Mouse (Mus musculus): ENCODE data around the gene Appl1. TPM values are rescaled to one million over a fixed set of nuclear protein-coding genes. Genes with fewer than 3 reads are reported as not detected.
"Not testable (repeated sequence)": the region's sequence is repeated elsewhere in the genome, so short reads cannot be mapped to it uniquely, and the experiment has no call there.

Appl1 gene
- total RNA-seq, 2 experiments from 2014 or later = 15.9 to 17.3 TPM

DNA sequence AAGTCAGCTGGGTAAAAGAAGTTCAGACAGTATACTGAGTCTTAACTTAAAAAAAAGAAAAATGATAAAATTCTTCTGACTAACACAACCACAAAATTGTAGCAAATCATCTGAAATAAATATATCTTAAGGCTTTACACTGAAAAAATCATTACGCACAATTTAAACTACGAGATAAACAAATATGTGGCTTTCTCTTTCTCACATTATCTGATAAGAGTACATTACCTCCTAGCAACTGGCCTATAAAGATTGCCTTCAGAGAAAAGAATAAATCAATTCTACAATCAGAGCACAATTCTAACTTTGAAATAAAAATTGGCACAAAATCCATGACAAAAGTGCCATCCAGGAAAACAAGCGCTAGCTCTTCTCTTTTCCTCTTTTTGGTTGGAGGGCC lies 1.9 kb downstream of the Appl1 start:
- DNase-seq = no peak

DNA sequence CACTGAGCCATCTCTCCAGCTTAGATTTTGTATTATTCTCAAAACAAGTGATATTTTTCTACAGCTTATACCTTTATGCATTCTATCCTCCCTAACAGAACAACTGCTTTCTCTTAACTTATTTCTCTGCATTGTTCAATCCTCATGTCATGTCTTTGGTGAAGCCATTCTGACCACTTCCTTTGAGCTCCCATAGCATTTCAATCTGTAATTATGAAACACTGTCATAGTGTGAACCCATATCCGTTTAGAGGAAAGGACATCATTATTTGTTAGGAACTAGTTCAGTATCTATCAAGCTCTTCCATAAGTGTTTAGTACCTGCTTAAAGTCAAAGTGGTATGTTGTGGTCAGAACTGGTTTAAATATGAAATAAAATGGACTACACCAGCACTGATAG lies 10.5 kb downstream of the Appl1 start:
- no peak for DNase-seq

DNA sequence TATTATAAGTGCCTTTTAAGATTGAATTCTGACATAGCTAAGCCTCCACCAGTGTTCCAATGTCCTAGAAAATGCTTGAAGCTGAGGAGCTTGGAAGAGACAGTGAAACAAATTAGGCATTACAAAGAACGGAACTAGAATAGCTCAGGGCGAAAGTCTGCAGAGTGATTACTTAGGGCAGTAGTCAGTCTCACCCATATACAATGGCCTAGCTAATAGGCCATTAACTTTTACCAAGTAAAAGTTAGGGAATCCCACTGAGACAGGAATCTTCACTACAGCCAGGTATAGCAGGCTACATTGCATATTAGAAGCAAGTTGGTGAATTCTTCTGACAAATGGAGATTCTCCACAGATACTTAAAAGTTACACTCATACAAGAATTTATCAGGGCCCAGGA lies 14.9 kb downstream of the Appl1 start:
- not testable (repeated sequence) for DNase-seq

DNA sequence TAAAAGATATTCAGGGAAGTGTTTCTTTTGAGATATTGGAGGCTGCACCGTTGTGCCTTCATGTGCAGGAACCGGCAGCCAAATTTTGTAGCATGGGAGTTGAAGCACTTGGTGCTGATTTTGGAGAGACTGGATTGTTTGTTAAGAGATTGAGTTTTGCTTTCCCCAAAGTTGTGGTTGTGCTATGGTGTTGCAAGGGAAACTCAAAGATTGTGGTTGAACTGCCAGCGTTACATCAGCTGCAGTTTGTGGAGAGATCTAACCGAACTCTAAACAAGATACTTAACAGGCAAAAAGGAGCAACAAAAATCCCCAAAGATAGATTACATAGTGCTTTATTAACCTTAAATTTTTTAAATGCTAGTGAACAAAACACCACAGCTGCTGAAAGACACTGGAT lies 35.5 kb downstream of the Appl1 start:
- no peak for DNase-seq

DNA sequence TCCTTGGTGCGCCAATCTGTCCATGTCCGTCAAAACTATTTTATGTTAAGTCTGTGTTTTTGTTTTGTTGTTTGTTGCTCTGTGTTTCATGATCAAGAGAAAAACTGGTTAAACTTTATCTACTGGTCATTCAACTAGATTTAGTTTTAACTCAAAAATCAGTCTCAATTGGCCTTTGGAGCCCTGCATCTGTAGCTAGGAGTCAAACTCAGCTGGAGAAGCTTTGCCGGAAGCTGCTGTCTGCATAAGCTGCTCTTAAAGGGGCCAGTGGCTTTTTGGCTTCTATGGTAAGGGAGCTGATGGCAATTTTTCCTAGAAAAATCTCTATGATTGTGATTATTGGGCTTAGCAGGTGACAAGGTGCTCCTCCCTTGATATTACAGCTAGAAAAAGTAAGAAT lies 36.1 kb downstream of the Appl1 start:
- DNase-seq = no peak

DNA sequence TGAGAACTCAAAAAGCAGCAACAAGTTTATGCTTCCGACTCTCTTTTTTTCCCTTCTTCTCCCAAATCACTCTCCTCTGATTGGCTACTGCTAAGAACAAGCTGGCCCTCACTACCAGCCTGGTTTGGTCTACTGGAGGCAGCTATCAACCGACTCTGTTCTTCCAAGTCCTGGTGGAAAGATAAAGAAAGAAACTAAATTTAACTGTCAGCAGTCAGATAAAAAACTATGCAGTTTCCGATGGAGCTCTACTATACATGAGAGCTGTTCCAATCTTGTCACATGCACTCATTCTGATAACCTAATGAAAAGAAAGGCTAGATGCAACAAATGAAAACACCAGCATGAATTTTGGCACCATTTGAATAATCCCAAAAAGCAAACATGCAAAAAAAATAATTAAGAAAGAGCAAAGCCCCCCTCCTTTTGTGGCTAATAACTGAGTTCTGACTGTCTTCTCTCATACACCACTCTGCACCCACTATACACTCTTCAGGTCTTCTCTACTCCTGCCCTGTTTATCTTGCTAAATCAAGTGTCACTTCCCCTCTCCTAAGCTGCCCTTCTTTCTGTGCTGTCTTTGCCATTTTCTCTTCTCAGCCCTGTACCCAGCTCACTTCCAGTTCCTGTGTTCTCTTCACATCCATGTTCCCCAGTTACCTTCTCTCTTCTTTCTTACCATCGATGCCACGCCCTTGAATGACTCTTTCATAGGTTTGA lies 47.2 kb downstream of the Appl1 start:
- DNase-seq = no peak

DNA sequence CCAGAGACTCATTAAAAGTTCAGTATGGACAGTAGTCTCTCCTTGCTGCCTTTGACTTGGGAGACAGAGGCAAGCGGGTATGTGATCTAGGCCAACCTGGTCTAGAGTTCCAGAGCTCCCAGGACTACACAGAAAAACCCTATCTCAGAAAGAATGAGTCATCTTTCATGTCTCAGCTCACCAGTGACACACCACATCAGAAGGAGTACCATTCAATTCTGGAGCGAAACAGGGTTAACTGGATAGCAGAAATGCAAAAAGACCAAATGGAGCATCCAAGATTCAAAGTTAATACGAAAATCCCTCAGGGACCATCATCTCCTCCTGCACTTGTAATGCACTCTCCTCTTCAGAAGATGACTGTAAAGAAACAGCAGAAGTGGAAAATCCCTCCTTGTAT lies 51.7 kb downstream of the Appl1 start:
- DNase-seq = no peak

DNA sequence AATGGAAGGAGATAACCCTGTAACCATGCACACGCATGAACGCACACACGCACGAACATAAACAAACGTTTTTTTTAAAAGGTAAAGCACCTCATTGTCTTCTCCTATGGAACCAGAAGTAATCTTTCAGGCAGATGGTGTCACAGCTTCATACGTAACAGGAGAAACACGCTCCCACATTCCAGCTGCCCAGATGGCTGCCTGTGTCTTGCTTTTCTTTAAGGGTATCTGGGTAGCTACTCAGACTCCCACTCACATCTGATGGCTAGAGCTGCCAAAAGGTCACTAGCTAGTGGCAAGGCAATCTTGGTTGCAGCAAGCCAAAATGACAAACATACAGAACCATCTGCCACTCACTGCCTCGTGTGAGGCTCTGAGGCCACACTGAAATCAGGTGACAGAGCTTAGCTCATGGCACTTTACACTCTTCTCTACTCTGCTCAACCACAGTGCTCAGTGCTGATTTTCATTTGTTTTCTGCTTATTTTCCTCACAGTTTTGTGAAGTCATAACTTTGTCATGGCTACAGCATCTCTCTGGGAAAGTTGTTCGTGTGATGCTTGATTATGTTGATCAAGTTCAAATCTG lies 57.3 kb downstream of the Appl1 start:
- no peak for DNase-seq

DNA sequence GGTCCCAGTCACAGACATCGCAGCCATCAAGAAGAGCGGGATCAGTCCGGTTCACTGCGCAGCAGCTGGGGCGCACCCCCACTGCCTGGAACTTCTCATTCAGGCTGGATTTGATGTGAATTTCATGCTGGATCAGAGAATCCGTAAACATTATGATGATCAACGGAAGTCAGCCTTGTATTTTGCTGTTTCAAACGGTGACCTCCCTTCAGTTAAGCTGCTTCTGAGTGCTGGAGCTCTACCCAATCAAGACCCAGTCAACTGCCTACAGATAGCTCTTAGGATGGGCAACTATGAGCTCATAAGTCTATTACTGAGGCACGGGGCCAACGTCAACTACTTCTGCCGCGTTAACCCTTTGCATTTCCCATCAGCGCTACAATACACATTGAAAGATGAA lies 59.2 kb downstream of the Appl1 start:
- no peak for DNase-seq

DNA sequence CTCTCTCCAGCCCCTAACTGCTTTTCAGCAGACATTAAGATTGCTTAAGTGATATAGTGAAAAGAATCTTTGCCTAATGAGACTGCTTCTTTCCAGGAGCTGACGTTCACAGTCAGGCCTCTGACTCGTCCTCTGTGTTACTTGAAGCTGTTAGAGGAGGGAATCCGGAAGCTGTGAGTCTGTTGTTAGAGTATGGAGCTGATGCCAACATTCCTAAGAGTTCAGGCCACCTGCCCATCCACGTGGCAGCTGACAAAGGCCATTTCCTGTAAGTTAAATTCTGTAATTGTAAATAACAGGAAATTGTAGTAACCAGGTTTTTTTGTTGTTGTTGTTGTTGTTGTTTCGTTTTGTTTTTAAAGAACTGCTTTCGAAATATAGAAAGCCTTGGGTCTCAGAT lies 59.8 kb downstream of the Appl1 start:
- DNase-seq = no peak

DNA sequence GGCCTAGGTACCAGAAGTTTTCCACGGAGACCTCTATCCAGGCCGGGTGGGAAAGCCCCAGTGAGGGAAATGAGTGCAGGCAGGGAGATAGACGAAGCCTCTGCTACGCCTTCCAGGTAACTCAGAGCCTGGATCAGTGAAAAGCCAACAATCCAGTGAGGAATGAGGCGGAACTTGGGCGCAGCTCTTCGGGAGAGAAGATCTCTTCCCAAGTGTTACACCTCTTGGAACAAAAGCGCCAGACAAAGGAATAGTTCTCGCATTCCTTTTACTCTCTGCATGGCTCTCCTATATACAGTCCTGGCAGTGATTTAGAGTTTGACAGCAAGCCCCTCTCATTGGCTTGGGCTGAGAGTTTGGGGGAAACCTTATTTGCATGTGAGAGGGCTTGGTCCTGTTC lies 60.6 kb downstream of the Appl1 start:
- not testable (repeated sequence) for DNase-seq

DNA sequence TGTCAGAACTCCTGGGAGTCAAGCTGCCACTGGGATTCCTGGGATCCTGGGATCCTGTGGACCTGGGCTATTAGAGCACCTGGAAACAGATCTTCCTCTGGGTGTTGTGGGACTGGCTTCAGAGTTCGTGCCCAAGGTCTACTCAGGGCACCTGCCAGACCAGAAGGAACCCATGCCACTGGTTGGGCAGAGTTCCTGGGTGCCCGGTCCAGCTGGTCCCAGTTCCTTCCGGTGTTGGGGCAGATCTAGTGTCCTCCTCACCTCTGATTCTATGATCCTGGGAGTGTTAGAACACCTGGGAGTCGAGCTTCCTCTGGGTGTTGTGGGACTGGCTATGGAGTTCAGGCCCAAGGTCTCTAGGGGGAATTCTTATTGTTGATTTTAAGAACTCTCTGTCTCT lies 63.6 kb downstream of the Appl1 start:
- DNase-seq = no peak

DNA sequence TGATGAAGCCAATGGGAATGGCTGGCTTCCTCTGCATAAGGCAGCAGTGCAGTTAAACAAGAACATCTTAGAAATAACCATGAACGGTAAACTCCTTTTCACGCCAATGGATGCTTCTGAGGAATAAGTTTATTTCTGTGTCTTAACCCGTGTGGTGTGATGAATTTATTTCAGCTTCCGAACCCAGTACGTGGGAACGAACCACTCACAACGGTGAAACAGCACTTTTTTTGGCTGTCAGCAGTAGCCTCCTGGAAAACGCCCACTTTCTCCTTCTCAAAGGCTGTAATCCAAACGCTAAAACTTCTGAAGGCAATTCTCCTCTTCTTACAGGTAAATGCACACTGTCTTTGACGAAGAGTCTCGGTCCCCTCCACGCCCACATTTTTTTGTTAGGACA lies 70.1 kb downstream of the Appl1 start:
- DNase-seq = no peak

DNA sequence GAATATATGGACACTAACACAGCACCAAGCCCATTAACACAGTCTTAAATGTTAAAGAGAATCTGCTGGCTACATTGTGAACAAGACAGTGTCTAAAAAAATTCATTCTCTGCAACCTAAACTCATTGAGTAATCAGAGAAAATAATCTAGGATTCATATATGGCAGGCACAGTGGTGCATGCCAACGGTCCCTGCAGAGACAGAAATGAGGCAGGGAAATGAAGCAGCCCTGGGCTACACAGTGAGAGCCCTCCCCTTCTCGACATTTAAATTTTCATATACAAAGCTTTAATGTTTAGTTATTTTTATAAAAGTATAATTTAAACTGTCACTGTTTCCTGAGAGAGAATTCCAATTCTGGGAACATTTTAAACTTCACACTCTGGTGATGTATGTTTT lies 71.5 kb downstream of the Appl1 start:
- DNase-seq = no peak

DNA sequence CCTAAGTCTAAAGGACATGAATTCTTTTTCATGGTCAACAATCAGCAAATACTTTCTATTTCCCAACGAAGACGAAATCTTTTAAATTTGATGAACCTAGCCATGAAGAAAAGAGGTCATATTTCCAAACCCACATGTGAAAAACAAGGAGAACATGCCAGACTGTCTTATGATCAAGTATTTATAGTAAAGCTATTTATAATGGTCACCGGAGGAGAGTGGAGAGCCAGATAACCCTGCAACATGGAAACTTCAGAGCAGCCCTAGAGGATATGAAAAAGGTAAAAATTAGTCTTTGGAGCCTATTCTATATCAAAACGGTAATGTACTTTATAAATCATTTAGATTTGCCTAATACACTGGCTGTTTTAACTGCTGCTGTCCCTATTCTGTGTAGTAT lies 76.6 kb downstream of the Appl1 start, which contains the start of gene Asb14:
TSS of gene Asb14 (plus strand) at position 166 of the 400 bp plus-strand sequence.
- DNase-seq = no peak

DNA sequence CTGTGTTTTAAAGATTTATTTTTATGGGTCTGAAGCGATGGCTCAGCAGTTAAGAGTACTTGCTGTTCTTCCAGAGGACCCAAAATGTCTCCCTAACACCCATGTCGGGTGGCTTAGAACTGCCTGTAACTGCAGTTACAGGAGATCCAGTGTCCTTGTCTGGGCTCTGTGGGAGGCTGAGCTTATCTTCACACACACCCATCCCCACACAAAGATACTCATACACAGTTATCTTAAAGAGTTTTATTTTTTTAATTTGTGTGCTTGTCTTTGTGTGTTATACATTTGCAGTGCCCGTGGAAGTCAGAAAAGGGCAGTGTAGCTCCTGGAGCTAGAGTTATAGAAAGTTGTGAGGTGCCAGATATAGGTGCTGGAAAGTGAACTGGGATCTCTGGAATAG lies 80.3 kb downstream of the Appl1 start:
- DNase-seq = no peak

DNA sequence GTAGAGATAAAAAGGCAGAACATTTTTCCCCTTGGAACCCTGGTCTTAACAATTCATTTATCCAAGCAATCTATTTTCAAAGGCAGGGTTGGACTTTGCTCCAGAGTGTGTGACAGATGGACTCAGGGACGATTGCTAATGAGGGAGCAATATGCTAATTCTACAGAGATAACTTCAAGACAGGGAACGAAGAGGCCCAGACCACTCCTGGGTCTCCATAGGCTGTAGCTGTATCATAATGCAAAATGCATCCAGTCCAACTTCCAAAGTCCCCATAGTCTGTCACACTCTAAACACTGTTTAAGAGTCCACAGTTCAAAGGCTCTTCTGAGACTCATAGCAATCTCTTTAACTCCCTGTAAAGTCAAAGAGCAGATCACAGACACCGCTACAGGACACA lies 83.8 kb downstream of the Appl1 start:
- DNase-seq = no peak

DNA sequence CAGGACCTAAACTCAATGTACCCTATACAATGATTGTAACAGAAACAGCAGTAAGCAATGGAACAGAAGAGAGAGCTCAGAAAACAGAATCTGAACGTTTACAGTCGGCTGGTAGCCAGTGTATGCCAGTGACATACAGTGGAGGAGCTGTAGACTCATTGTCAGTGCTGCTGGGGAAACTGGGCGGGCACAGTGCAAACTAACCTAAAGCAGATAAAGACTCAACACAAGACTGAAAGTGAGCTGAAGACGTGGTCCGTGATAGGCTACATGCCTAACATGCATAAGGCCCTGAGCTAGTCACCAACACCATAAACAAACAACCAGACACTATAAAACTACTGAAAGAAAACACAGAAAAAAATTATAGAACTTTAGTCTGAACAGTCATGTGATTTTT lies 89.3 kb downstream of the Appl1 start:
- DNase-seq = no peak

DNA sequence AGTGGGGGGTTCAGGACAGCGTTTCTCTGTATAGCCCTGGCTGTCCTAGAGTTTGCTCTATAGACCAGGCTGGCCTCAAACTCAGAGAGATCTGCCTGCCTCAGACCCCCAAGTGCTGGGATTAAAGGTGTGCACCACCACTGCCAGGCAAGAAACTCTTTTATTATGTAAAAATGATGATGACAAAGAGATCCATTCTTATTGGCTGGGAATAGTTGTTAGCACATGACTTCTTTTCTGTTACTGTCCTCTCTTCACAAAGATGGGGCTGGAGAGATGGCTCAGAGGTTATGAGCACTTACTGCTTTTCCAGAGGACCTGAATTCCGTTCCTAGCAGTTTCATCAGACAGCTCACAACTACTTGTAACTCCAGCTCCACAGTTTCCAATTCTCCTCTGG lies 91.1 kb downstream of the Appl1 start:
- DNase-seq = no peak

DNA sequence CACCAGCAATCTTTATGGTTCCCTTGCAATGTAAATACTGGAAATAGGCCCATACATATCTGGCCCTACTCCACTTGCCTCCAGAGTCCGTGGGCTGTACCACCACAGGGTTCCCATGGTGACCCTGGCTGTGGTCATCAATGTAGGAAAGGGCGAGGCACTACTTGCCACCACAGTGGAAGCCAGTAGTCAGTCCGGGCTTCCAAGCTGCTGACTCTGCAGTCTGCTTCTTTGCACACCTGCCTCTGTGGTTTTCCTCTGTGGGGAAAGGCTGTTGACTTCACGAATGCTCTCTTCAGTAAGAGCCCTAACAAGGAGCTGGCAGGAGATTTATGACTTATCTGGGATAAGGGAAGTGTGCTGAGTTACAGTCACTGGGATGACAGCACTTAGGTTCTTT lies 92.3 kb downstream of the Appl1 start:
- DNase-seq = no peak

Measured in gastrocnemius, postnatal 25 days (tissue).